Mouse (Mus musculus) erythroblast, embryonic 14.5 days (primary cell): ENCODE measurements around the gene Hist1h3g. TPM values are rescaled to one million over a fixed set of nuclear protein-coding genes. Genes with fewer than 3 reads are reported as not detected.
"Not testable (repeated sequence)": the region's sequence is repeated elsewhere in the genome, so short reads cannot be mapped to it uniquely, and the experiment has no call there.

Experiments used
- H3K27me3 ChIP-seq: 2 replicates; pipeline ENCODE4 v1.6.1; 2012; ENCODE audit warnings: inconsistent platforms; ENCODE audit not compliant: control insufficient read depth
- H3K36me3 ChIP-seq: 2 replicates; pipeline ENCODE4 v1.6.1; 2012; ENCODE audit warnings: mild to moderate bottlenecking, inconsistent platforms; ENCODE audit not compliant: control insufficient read depth
- H3K4me1 ChIP-seq: 2 replicates; pipeline ENCODE4 v1.6.1; 2012; ENCODE audit warnings: inconsistent platforms; ENCODE audit not compliant: control insufficient read depth
- H3K4me3 ChIP-seq: replicated peaks from 2 replicates; pipeline ENCODE3; 2012; ENCODE audit warnings: moderate library complexity, mild to moderate bottlenecking, inconsistent platforms
- H3K9me3 ChIP-seq: 2 replicates; pipeline ENCODE4 v1.6.1; 2012; ENCODE audit warnings: low read length, inconsistent platforms, mixed read lengths; ENCODE audit not compliant: control insufficient read depth
- GATA1 ChIP-seq: IDR thresholded peaks from 2 replicates; pipeline ENCODE4 v1.6.1; 2012; ENCODE audit warnings: low read length, inconsistent platforms, mixed read lengths
- TAL1 ChIP-seq: IDR thresholded peaks from 3 replicates; pipeline ENCODE4 v1.6.1; 2012; ENCODE audit warnings: low read length, inconsistent platforms, mixed read lengths
- polyA plus RNA-seq: library from polyadenylated mRNA; stranded (reverse); fragments of >175 nt; gene quantifications from 2 replicates; pipeline ENCODE4 v1.2.3, GENCODE M21; 2012

Hist1h3g gene
- polyA plus RNA-seq, 1 experiment: 11.7 TPM

GRCm38 (mm10) chr13:23532262-23533075 lies 2.8 kb upstream of the Hist1h3g start:
- H3K27me3 ChIP-seq: no peaks in the 10 kb centered on the region
- no peaks in the 10 kb centered on the region for H3K9me3 ChIP-seq
- peaks cover 43% of the 10 kb centered on the region for H3K4me1 ChIP-seq
- TF ChIP-seq GATA1: no peak
- TF ChIP-seq TAL1: no peak
- peak overlapping the region; percentile 80 for H3K4me3 ChIP-seq
- H3K36me3 ChIP-seq: peaks cover 7% of the 10 kb centered on the region

GRCm38 (mm10) chr13:23533560-23534367 lies 1.5 kb upstream of the Hist1h3g start, which contains the start of gene Hist1h2af:
TSS of gene Hist1h2af (plus strand) at chr13:23533906.
- H3K9me3 ChIP-seq, H3K27me3 ChIP-seq: not testable (repeated sequence)
- peaks cover 53% of the 10 kb centered on the region for H3K4me1 ChIP-seq
- H3K4me3 ChIP-seq: peak within 1 kb of the TSS; percentile 82
- H3K36me3 ChIP-seq: peaks cover 18% of the 10 kb centered on the region

DNA sequence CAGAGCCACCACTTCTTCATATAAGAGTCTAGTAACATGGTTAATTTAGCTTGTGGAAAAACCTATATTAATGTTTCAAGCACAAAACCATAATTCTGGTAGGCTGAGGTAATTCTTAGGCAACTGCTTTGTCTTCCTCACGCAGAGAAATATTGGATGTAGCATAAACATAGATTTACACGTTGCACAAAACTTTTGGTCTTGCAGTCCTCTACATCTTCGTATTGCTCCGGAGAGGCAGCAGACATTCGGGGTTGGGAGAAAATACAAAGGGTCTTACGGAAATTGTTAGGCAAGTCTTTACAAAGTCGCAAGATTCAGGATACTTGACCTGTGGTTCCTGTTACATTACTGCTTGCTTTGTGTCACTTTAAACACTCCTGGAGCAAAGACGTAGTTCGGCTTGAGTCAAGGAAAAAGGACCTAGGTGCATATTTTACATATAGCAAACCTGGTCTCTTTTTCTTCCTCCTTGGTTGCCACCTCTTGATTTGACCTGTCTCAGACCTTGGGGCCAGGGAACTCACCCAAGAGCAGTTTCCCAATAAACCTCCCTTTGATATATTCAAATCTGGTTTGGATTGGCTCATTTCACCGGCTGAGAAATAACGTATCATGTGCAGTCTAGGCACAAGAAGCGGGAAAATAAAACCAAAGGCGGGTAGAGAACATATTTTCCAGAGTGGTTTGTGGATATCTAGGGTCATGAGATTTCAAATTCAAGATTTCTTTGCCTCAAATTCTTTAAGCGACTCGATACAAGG lies 672 bp upstream of the Hist1h3g start:
- Histone ChIP-seq H3K4me3 (peak overlapping the region; percentile 82), H3K27me3 (no peaks in the 10 kb centered on the region), H3K9me3 (no peaks in the 10 kb centered on the region), H3K4me1 (peaks cover 51% of the 10 kb centered on the region), H3K36me3 (peaks cover 23% of the 10 kb centered on the region)
- no peak for TF ChIP-seq TAL1
- no peak for TF ChIP-seq GATA1

- TF ChIP-seq TAL1: no peak
- TF ChIP-seq GATA1: no peak
- no peaks in the 10 kb centered on the region for H3K9me3 ChIP-seq
- peaks cover 32% of the 10 kb centered on the region for H3K36me3 ChIP-seq
- H3K4me3 ChIP-seq: peak overlapping the region; percentile 75
- peaks cover 56% of the 10 kb centered on the region for H3K4me1 ChIP-seq
- no peaks in the 10 kb centered on the region for H3K27me3 ChIP-seq
Measured at GRCm38 (mm10) chr13:23536076-23536822, 1.0 kb downstream of the Hist1h3g start.

GRCm38 (mm10) chr13:23537006-23537710 lies 1.9 kb downstream of the Hist1h3g start:
- peak overlapping the region; percentile 75 for H3K4me3 ChIP-seq
- H3K4me1 ChIP-seq: peaks cover 60% of the 10 kb centered on the region
- H3K27me3 ChIP-seq: no peaks in the 10 kb centered on the region
- peaks cover 32% of the 10 kb centered on the region for H3K36me3 ChIP-seq
- no peaks in the 10 kb centered on the region for H3K9me3 ChIP-seq
- TF ChIP-seq TAL1 (no peak), GATA1 (peak; percentile 30; the same call in 1 of the 2 replicates)

GRCm38 (mm10) chr13:23538249-23538648 lies 3.0 kb downstream of the Hist1h3g start:
- peaks cover 32% of the 10 kb centered on the region for H3K36me3 ChIP-seq
- TF ChIP-seq GATA1 (no peak), TAL1 (no peak)
- peaks cover 51% of the 10 kb centered on the region for H3K4me1 ChIP-seq

DNA sequence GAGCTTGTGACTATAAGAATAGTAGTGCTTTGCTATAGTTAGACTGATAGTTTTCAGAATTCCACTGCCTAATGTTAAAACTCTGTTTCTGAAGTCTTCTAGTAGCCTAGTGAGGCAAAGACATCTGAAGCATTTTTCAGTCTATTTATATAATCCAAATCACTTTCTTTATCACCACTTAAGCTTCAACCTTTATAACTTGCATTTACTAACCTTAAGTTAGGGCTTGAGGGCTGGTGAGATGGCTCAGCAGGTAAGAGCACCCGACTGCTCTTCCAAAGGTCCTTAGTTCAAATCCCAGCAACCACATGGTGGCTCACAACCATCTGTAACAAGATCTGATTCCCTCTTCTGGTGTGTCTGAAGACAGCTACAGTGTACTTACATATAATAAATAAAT lies 4.6 kb downstream of the Hist1h3g start:
- H3K4me3 ChIP-seq, H3K9me3 ChIP-seq: not testable (repeated sequence)
- peaks cover 32% of the 10 kb centered on the region for H3K36me3 ChIP-seq

More at GRCm38 (mm10) chr13:23538249-23538648, 3.0 kb downstream of the Hist1h3g start:
- Histone ChIP-seq H3K4me3 (peak overlapping the region; percentile 17), H3K27me3 (no peaks in the 10 kb centered on the region), H3K9me3 (no peaks in the 10 kb centered on the region)

GRCm38 (mm10) chr13:23541497-23541896 lies 6.3 kb downstream of the Hist1h3g start:
- TF ChIP-seq GATA1 (no peak), TAL1 (no peak)
- Histone ChIP-seq H3K36me3 (peaks cover 32% of the 10 kb centered on the region), H3K4me3 (peak overlapping the region; percentile 64), H3K9me3 (no peaks in the 10 kb centered on the region), H3K4me1 (peaks cover 54% of the 10 kb centered on the region), H3K27me3 (no peaks in the 10 kb centered on the region)

More for the DNA sequence above, 4.6 kb downstream of the Hist1h3g start:
- H3K4me1 ChIP-seq: peaks cover 52% of the 10 kb centered on the region
- not testable (repeated sequence) for H3K27me3 ChIP-seq

DNA sequence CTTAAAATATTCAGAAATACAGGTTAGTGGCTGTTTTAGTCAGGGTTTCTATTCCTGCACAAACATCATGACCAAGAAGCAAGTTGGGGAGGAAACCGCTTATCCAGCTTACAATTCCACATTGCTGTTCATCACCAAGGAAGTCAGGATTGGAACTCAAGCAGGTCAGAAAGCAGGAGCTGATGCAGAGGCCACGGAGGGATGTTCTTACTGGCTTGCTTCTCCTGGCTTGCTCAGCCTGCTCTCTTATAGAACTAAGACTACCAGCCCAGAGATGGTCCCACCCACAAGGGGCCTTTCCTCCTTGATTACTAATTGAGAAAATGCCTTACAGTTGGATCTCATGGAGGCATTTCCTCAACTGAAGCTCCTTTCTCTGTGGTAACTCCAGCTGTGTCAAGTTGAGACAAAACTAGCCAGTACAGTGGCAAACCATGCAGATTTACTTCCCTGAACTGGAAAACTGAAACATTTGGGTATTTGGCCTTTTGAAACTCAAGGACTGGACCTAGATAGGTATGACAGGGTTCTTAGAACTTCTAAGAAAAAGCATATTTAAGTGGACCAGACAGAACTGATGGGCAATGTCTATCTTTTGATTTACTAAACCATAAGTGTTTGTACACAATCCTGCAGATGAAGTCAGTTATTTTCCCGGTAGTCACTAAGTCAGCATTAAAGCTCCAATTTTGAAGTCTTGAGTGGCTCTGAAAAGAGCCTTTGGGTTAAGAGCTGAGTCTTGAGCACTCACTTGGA lies 7.2 kb downstream of the Hist1h3g start:
- peak overlapping the region; percentile 81 for H3K4me3 ChIP-seq
- not testable (repeated sequence) for H3K9me3 ChIP-seq, H3K27me3 ChIP-seq
- peaks cover 26% of the 10 kb centered on the region for H3K36me3 ChIP-seq
- peaks cover 52% of the 10 kb centered on the region for H3K4me1 ChIP-seq

DNA sequence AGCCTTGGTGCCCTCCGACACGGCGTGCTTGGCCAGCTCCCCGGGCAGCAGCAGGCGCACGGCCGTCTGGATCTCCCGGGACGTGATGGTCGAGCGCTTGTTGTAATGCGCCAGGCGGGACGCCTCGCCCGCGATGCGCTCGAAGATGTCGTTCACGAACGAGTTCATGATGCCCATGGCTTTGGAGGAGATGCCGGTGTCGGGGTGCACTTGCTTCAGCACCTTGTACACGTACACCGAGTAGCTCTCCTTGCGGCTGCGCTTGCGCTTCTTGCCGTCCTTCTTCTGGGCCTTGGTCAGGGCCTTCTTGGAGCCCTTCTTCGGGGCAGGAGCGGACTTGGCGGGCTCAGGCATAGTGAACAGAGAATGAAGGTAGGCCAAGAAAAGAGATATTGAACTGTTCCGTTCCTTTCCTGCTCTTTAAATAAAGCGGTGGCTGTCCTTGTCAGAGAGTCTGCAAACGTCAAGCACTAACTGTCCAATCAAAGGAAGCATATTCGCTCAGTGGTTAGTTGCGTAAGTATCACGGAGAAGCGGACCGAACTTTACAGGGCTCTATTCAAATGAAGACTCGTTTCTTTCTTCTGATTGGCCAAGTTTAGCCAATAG lies 7.9 kb downstream of the Hist1h3g start, which contains the start of gene Hist1h2bh:
TSS of gene Hist1h2bh (minus strand) at position 394 of the 609 bp plus-strand sequence.
- peaks cover 20% of the 10 kb centered on the region for H3K36me3 ChIP-seq
- peak within 1 kb of the TSS; percentile 81 for H3K4me3 ChIP-seq
- H3K4me1 ChIP-seq: peaks cover 49% of the 10 kb centered on the region
- not testable (repeated sequence) for H3K27me3 ChIP-seq, H3K9me3 ChIP-seq
